19 mouse cellular contexts compared by ENCODE assay signal in genomic region chr8:6002612-6003011, GRCm38 (mm10).
A peak's percentile ranks its signal among the peaks of the same experiment; 100 is the strongest.
DNase-seq lines count a peak whose midpoint lies in the region; ATAC-seq lines count a peak whose summit lies in the region.
"Had no signal": no experiment of that assay in that cellular context is flagged by ENCODE, and none has a peak within 500 bp of the region (broad histone marks: within the 10 kb centered on the region; RNA-seq: fewer than 3 reads in every experiment).

No protein-coding gene starts in this region.

- no peak overlapping the region for H3K4me2 ChIP-seq in midbrain, embryonic 12.5 days (replicated peaks)
- no peak overlapping the region for H3K4me2 ChIP-seq in midbrain, embryonic 16.5 days (ENCODE audit: low read length)
- H3K4me2 ChIP-seq: heart, embryonic 13.5 days had no signal

- no peaks in the 10 kb centered on the region for H3K27me3 ChIP-seq in midbrain, embryonic 12.5 days
- no peaks in the 10 kb centered on the region for H3K27me3 ChIP-seq in midbrain, embryonic 16.5 days (ENCODE audit: control insufficient read depth, insufficient read depth, low read depth, low read length)
- H3K27me3 ChIP-seq: CH12.LX; heart, embryonic 13.5 days had no signal

- H3K36me3 ChIP-seq in midbrain, embryonic 12.5 days = no peaks in the 10 kb centered on the region
- H3K36me3 ChIP-seq in midbrain, embryonic 16.5 days (ENCODE audit: control insufficient read depth, insufficient read depth, low read length) = no peaks in the 10 kb centered on the region
- H3K36me3 ChIP-seq: heart, embryonic 13.5 days had no signal

- DNase-seq in embryo, embryonic 10 days (ENCODE audit: low spot score) = peak; percentile 53
- no peak for DNase-seq in embryo, embryonic 9.5 days (ENCODE audit: extremely low spot score)
- DNase-seq in forelimb bud, embryonic 11.5 days (ENCODE audit: low read depth, low spot score) = peak; percentile 2
- DNase-seq in retina, postnatal 1 day = peak; percentile 46
- DNase-seq in spleen, adult 12 weeks (ENCODE audit: low spot score) = no peak
- DNase-seq: adrenal gland, postnatal 36 days; cerebellum, adult 18-20 months; heart, adult 11 months; kidney, adult 2 months; kidney, postnatal 25 days; liver, postnatal 0 days; lung, postnatal 10 days; thymus, postnatal 14 days had no signal

- H3K4me1 ChIP-seq in midbrain, embryonic 12.5 days = no peaks in the 10 kb centered on the region
- no peaks in the 10 kb centered on the region for H3K4me1 ChIP-seq in midbrain, embryonic 16.5 days (ENCODE audit: control insufficient read depth, insufficient read depth, low read length)
- H3K4me1 ChIP-seq: heart, embryonic 13.5 days had no signal

- WGBS in midbrain, embryonic 12.5 days = 44% methylated on average over 1 of the region's 1 CpGs
- WGBS in midbrain, embryonic 16.5 days = 55% methylated on average over 1 of the region's 1 CpGs

- H3K9ac ChIP-seq in midbrain, embryonic 12.5 days (replicated peaks) = no peak overlapping the region
- H3K9ac ChIP-seq in midbrain, embryonic 16.5 days (ENCODE audit: low read depth, low read length) = no peak overlapping the region
- H3K9ac ChIP-seq: heart, embryonic 13.5 days; liver, postnatal 0 days had no signal

- peak; percentile 38; the same call in 1 of the 2 replicates for ATAC-seq in midbrain, embryonic 12.5 days (ENCODE audit: low FRiP score, low read depth)
- no peak for ATAC-seq in midbrain, embryonic 16.5 days
- ATAC-seq in CD4-positive, CD25-positive, alpha-beta regulatory T cell, adult 4 months = no peak
- ATAC-seq: inflammation-experienced regulatory T-cells, adult 6 months; liver, postnatal 0 days had no signal

- H3K4me3 ChIP-seq in midbrain, embryonic 12.5 days = no peak overlapping the region
- no peak overlapping the region for H3K4me3 ChIP-seq in midbrain, embryonic 16.5 days (ENCODE audit: low read depth, low read length)
- H3K4me3 ChIP-seq: heart, embryonic 13.5 days had no signal

- H3K27ac ChIP-seq in midbrain, embryonic 12.5 days (replicated peaks) = no peak overlapping the region
- no peak overlapping the region for H3K27ac ChIP-seq in midbrain, embryonic 16.5 days (ENCODE audit: low read length)
- H3K27ac ChIP-seq: heart, embryonic 13.5 days had no signal

- no peaks in the 10 kb centered on the region for H3K9me3 ChIP-seq in midbrain, embryonic 12.5 days
- H3K9me3 ChIP-seq in midbrain, embryonic 16.5 days (replicated peaks; ENCODE audit: control insufficient read depth, low read length, poor library complexity, severe bottlenecking) = no peaks in the 10 kb centered on the region

Comparison
In these comparisons a context has a peak if more than half of its experiments do, and no peak if none do; other contexts are left out.
1. DNase-seq: peak in embryo, embryonic 10 days (single experiment), forelimb bud, embryonic 11.5 days (single experiment) and retina, postnatal 1 day (single experiment); none in embryo, embryonic 9.5 days (single experiment) and spleen, adult 12 weeks (single experiment).